Comparison of ENCODE assay signal across 14 mouse cellular contexts in genomic region chrX:99581632-99582466, GRCm38 (mm10).
DNase-seq lines count a peak whose midpoint lies in the region; ATAC-seq lines count a peak whose summit lies in the region.
"Had no signal": no experiment of that assay in that cellular context is flagged by ENCODE, and none has a peak within 500 bp of the region (broad histone marks: within the 10 kb centered on the region; RNA-seq: fewer than 3 reads in every experiment).

No protein-coding gene starts in this region.

- H3K4me2 ChIP-seq in embryonic facial prominence, embryonic 15.5 days (replicated peaks), result no peak overlapping the region
- H3K4me2 ChIP-seq in hindbrain, embryonic 15.5 days, result no peak overlapping the region
- H3K4me2 ChIP-seq in neural tube, embryonic 15.5 days, result no peak overlapping the region
- H3K4me2 ChIP-seq: heart, embryonic 13.5 days; lung, embryonic 15.5 days had no signal

- peaks cover 9% of the 10 kb centered on the region for H3K4me1 ChIP-seq in embryonic facial prominence, embryonic 15.5 days
- no peaks in the 10 kb centered on the region for H3K4me1 ChIP-seq in hindbrain, embryonic 15.5 days (replicated peaks)
- no peaks in the 10 kb centered on the region for H3K4me1 ChIP-seq in neural tube, embryonic 15.5 days
- H3K4me1 ChIP-seq in heart, embryonic 10.5 days, result no peaks in the 10 kb centered on the region
- H3K4me1 ChIP-seq: heart, embryonic 13.5 days; lung, embryonic 15.5 days had no signal

- peaks cover 11% of the 10 kb centered on the region for H3K27me3 ChIP-seq in embryonic facial prominence, embryonic 15.5 days
- peaks cover 21% of the 10 kb centered on the region; the same call in 1 of the 2 replicates for H3K27me3 ChIP-seq in hindbrain, embryonic 15.5 days
- H3K27me3 ChIP-seq in neural tube, embryonic 15.5 days (replicated peaks), result peaks cover 40% of the 10 kb centered on the region
- H3K27me3 ChIP-seq in heart, embryonic 10.5 days (ENCODE audit: insufficient read depth, poor library complexity, severe bottlenecking), result peaks cover 68% of the 10 kb centered on the region
- H3K27me3 ChIP-seq: CH12.LX had no signal

- DNase-seq in cerebellum, postnatal 36 days, result no peak
- no peak for DNase-seq in heart, embryonic 10.5 days (ENCODE audit: low spot score)
- DNase-seq: kidney, postnatal 25 days; right cerebral cortex, postnatal 4 days had no signal

- peak; percentile 77 for ATAC-seq in common myeloid progenitor, adult 5-6 weeks (replicated peaks; ENCODE audit: low read depth, poor library complexity, severe bottlenecking)
- peak; percentile 72 for ATAC-seq in embryonic facial prominence, embryonic 15.5 days (ENCODE audit: insufficient number of reproducible peaks, low FRiP score, low TSS enrichment, low read depth)
- ATAC-seq in hindbrain, embryonic 15.5 days (ENCODE audit: low FRiP score, low read depth), result peak; percentile 19; the same call in 1 of the 2 replicates
- peak; percentile 45; the same call in 1 of the 2 replicates for ATAC-seq in neural tube, embryonic 15.5 days (ENCODE audit: low FRiP score)
- ATAC-seq in erythroblast, adult 5-6 weeks (replicated peaks; ENCODE audit: low FRiP score, poor library complexity, severe bottlenecking), result no peak
- ATAC-seq: inflammation-experienced regulatory T-cells, adult 6 months had no signal

- H3K27ac ChIP-seq in embryonic facial prominence, embryonic 15.5 days (replicated peaks), result peak overlapping the region; percentile 28; the same call in 1 of the 2 replicates
- H3K27ac ChIP-seq in hindbrain, embryonic 15.5 days (replicated peaks), result no peak overlapping the region
- H3K27ac ChIP-seq in neural tube, embryonic 15.5 days (replicated peaks), result no peak overlapping the region
- H3K27ac ChIP-seq in heart, embryonic 10.5 days, result no peak overlapping the region
- H3K27ac ChIP-seq: heart, embryonic 13.5 days; left cerebral cortex, adult 2 months; lung, embryonic 15.5 days had no signal

- H3K36me3 ChIP-seq in embryonic facial prominence, embryonic 15.5 days, result no peaks in the 10 kb centered on the region
- no peaks in the 10 kb centered on the region for H3K36me3 ChIP-seq in hindbrain, embryonic 15.5 days
- H3K36me3 ChIP-seq in neural tube, embryonic 15.5 days, result no peaks in the 10 kb centered on the region
- no peaks in the 10 kb centered on the region for H3K36me3 ChIP-seq in heart, embryonic 10.5 days
- H3K36me3 ChIP-seq: heart, embryonic 13.5 days; lung, embryonic 15.5 days had no signal

- WGBS in embryonic facial prominence, embryonic 15.5 days, result 36% methylated on average over 10 of the region's 10 CpGs
- WGBS in hindbrain, embryonic 15.5 days, result 32% methylated on average over 10 of the region's 10 CpGs
- WGBS in neural tube, embryonic 15.5 days, result 37% methylated on average over 10 of the region's 10 CpGs
- WGBS in heart, embryonic 10.5 days, result 54% methylated on average over 10 of the region's 10 CpGs

- no peak overlapping the region for H3K9ac ChIP-seq in embryonic facial prominence, embryonic 15.5 days
- no peak overlapping the region for H3K9ac ChIP-seq in hindbrain, embryonic 15.5 days
- H3K9ac ChIP-seq in neural tube, embryonic 15.5 days (replicated peaks), result no peak overlapping the region
- H3K9ac ChIP-seq: heart, embryonic 13.5 days; lung, embryonic 15.5 days had no signal

- no peaks in the 10 kb centered on the region for H3K9me3 ChIP-seq in embryonic facial prominence, embryonic 15.5 days (replicated peaks)
- no peaks in the 10 kb centered on the region for H3K9me3 ChIP-seq in hindbrain, embryonic 15.5 days
- H3K9me3 ChIP-seq in neural tube, embryonic 15.5 days (replicated peaks), result no peaks in the 10 kb centered on the region
- no peaks in the 10 kb centered on the region for H3K9me3 ChIP-seq in heart, embryonic 10.5 days
- H3K9me3 ChIP-seq: heart, embryonic 13.5 days; lung, embryonic 15.5 days had no signal

- H3K4me3 ChIP-seq in embryonic facial prominence, embryonic 15.5 days (replicated peaks), result no peak overlapping the region
- H3K4me3 ChIP-seq in hindbrain, embryonic 15.5 days, result no peak overlapping the region
- H3K4me3 ChIP-seq in neural tube, embryonic 15.5 days (replicated peaks), result no peak overlapping the region
- H3K4me3 ChIP-seq in heart, embryonic 10.5 days, result no peak overlapping the region
- H3K4me3 ChIP-seq: heart, embryonic 13.5 days; left cerebral cortex, adult 2 months; lung, embryonic 15.5 days had no signal
